Mouse (Mus musculus) kidney, adult 2 months (tissue): ENCODE data around the gene Zbtb20. TPM values are rescaled to one million over a fixed set of nuclear protein-coding genes. Genes with fewer than 3 reads are reported as not detected.

Experiments used
- DNase-seq: peaks from one replicate; pipeline ENCODE4 v3.0.0; 2021
- H3K27ac ChIP-seq: fragments of 200-500 bp; 2 replicates; pipeline ENCODE4 v1.5.1; 2012; ENCODE audit warnings: low read depth, low read length, control low read depth, inconsistent platforms; ENCODE audit not compliant: insufficient read depth
- H3K27me3 ChIP-seq: fragments of 200-500 bp; replicated peaks from 2 replicates; pipeline ENCODE4 v1.6.1; 2012; ENCODE audit warnings: mild to moderate bottlenecking, moderate library complexity, low read length, inconsistent platforms; ENCODE audit not compliant: control insufficient read depth, insufficient read depth
- H3K36me3 ChIP-seq: fragments of 200-500 bp; 2 replicates; pipeline ENCODE4 v1.6.1; 2012; ENCODE audit warnings: mild to moderate bottlenecking, moderate library complexity, low read length, inconsistent platforms; ENCODE audit not compliant: control insufficient read depth, insufficient read depth
- H3K4me1 ChIP-seq: fragments of 200-500 bp; 2 replicates; pipeline ENCODE4 v1.6.1; 2011; ENCODE audit warnings: low read length; ENCODE audit not compliant: control insufficient read depth, insufficient read depth
- H3K4me3 ChIP-seq: fragments of 200-500 bp; 2 replicates; pipeline ENCODE4 v1.5.1; 2011; ENCODE audit warnings: mild to moderate bottlenecking, low read depth, low read length, control low read depth; ENCODE audit not compliant: insufficient read depth
- CTCF ChIP-seq: fragments of 200-500 bp; conservative IDR thresholded peaks from 2 replicates; pipeline ENCODE4 v1.5.1; 2011; ENCODE audit warnings: low read depth, mild to moderate bottlenecking, control low read depth, low read length, moderate library complexity, mixed read lengths; ENCODE audit not compliant: insufficient read depth, insufficient read length
- POLR2A ChIP-seq: fragments of 200-500 bp; IDR thresholded peaks from one replicate; pipeline ENCODE4 v1.6.1; 2011; ENCODE audit warnings: low read depth, low read length, control low read depth
- WGBS: fragments of 180-500 bp; shearing (Covaris S2); methylation state at CpG from one replicate; pipeline ENCODE4 v1.1.7; 2018; 5-methylcytosine and 5-hydroxymethylcytosine counted together
- polyA plus RNA-seq: library from polyadenylated mRNA; depleted of rRNA; stranded (reverse); fragments of >200 nt; gene quantifications from 2 replicates; pipeline ENCODE4 v1.2.3, GENCODE M21; 2012

Gene Zbtb20
- polyA plus RNA-seq, 1 experiment = 25.1 TPM

DNA sequence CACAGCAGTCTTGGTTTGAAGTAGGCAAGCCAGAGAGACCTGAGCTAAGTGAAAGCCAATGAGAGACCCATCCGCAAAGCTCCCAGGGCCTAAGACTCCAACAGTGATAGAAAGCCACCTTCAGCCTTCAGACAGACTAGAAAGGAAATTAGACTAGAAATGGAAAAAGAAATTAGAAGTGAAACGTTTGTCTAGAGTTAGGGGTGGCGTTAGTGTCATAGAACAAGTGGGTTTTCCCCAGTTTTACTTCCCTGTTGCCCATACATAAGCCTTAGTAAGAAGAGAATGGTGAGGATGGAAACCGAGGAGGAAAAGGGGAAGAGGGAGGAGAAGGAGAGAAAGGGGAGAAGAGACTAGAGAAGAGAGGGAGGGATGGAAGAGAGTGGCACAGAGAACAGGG, 726.9 kb downstream of the Zbtb20 start:
- no peak overlapping the region for H3K27ac ChIP-seq
- no peak for DNase-seq
- H3K27me3 ChIP-seq = no peaks in the 10 kb centered on the region
- peaks cover 6% of the 10 kb centered on the region for H3K36me3 ChIP-seq
- no peaks in the 10 kb centered on the region for H3K4me1 ChIP-seq
- H3K4me3 ChIP-seq = no peak overlapping the region
- 77% methylated on average over 4 of the region's 4 CpGs for whole genome bisulfite sequencing
- TF ChIP-seq POLR2A (no peak), CTCF (no peak)

DNA sequence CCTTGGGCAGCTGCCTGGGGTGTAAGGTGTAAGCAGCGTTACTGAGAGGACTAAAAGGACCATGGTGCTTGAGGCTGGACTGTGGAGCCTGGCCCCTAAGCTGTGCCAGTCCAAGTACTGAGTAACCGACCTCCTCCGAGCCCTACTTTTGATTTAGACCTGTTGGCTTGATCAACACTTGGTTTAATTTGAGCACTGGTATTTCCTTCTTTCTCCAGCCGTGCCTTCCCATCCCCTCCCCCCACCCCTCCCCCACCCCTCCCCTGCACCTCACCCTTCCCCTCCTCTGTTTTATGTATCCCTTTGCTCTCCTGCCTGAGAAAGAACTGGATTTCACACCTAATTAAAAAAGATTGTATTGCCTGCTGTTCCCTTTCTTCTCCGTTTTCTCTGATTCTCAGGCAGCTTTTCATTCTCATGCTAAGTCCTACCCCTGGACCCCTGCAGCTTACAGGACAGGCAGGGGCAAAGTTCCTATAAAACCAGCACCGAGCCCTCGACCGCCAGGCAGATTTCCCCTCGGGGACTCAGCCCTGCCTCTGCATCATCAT, 728.0 kb downstream of the Zbtb20 start:
- TF ChIP-seq POLR2A (no peak), CTCF (no peak)
- 44% methylated on average over 9 of the region's 9 CpGs for WGBS
- H3K36me3 ChIP-seq = peaks cover 5% of the 10 kb centered on the region
- no peaks in the 10 kb centered on the region for H3K27me3 ChIP-seq
- H3K4me3 ChIP-seq = no peak overlapping the region
- H3K27ac ChIP-seq = no peak overlapping the region
- H3K4me1 ChIP-seq = no peaks in the 10 kb centered on the region
- no peak for DNase-seq

DNA sequence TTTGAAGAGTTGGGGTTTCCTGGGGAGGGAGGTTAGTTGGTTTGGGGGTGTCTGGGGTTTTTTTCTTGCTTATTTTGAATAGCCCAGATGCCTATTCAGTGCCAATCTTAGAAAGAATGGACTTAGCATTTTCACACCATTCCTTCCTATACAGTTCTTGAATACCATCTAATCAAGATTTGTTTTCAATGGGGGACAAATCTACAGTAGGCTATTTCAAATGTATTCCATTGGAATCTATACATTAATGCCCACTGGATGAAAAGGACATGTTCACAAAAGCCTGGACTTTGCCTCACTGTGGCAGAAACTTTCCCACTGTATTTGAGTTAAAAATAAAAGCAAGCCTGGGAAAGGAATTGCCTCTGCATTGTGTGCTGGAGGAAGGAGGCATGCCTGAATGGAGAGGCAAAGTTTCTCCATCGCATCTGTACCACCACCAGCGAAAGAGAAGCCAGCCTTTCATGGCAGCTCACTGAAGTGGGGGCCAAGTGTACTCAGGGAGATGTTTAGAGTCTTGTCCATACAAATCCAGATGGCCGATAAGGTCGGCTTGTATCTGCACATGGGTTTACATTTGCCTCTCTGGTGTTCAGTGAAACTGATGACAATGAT, 728.8 kb downstream of the Zbtb20 start:
- H3K27me3 ChIP-seq = no peaks in the 10 kb centered on the region
- no peak overlapping the region for H3K27ac ChIP-seq
- 83% methylated on average over 4 of the region's 4 CpGs for WGBS
- peaks cover 5% of the 10 kb centered on the region for H3K36me3 ChIP-seq
- H3K4me1 ChIP-seq = no peaks in the 10 kb centered on the region
- no peak overlapping the region for H3K4me3 ChIP-seq
- DNase-seq = no peak
- TF ChIP-seq CTCF (no peak), POLR2A (no peak)

DNA sequence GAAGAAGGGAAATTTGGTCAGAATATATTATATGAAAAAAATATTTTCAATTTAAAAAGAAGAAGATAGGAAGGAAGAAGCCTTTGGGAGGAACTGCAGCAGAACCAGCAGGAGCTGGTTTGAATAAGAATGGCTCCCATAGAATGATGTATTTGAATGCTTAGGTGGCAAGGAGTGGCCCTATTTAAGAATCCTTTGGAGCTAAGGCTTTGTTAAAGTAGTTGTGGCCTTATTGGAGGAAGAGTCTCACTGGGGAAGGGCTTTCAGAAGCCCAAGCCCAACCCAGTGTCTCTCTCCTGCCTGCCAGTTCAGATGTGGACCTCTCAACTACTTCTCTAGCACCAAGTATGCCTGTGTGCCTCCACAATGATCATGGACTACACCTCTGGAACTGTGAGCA, 731.4 kb downstream of the Zbtb20 start:
- TF ChIP-seq CTCF = no peak
- no peak for DNase-seq
- Histone ChIP-seq H3K27ac (no peak overlapping the region), H3K4me1 (no peaks in the 10 kb centered on the region), H3K4me3 (no peak overlapping the region), H3K36me3 (peaks cover 9% of the 10 kb centered on the region), H3K27me3 (no peaks in the 10 kb centered on the region)

DNA sequence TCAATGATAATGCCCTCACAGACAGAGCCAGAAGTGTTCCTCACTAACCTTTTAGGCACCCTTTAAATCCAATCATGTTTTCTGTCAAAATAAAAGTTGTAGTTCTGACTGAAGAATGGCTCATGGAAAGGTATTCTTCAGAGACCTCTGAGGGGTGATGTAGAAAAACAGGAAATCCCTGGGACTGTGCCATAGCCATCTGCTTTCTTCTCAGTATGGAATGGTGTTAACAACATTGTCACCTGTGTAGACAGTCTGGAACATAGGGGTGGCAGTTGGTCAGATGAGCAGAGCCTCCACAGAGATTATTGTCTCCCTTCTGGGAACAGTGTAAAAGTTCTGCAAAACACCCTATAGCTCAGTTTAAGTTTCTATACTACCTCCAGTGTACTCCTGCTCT, 732.4 kb downstream of the Zbtb20 start:
- H3K27ac ChIP-seq = no peak overlapping the region
- no peak for DNase-seq
- TF ChIP-seq CTCF = no peak
- no peak for TF ChIP-seq POLR2A
- H3K4me1 ChIP-seq = no peaks in the 10 kb centered on the region
- no peak overlapping the region for H3K4me3 ChIP-seq
- peaks cover 9% of the 10 kb centered on the region for H3K36me3 ChIP-seq
- no peaks in the 10 kb centered on the region for H3K27me3 ChIP-seq

DNA sequence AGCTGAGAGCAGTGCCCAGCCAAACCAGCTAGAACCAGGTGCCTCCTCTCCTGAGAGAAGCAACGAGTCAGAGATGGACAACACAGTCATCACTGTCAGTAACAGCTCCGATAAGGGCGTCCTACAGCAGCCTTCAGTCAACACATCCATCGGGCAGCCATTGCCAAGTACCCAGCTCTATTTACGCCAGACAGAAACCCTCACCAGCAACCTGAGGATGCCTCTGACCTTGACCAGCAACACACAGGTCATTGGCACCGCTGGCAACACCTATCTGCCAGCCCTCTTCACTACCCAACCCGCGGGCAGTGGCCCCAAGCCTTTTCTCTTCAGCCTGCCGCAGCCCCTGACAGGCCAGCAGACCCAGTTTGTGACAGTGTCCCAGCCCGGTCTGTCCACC, 734.7 kb downstream of the Zbtb20 start:
- TF ChIP-seq POLR2A (no peak), CTCF (no peak)
- Histone ChIP-seq H3K4me1 (peaks cover 3% of the 10 kb centered on the region; the same call in 1 of the 2 replicates), H3K27ac (no peak overlapping the region), H3K4me3 (no peak overlapping the region), H3K36me3 (peaks cover 9% of the 10 kb centered on the region), H3K27me3 (no peaks in the 10 kb centered on the region)
- 92% methylated on average over 10 of the region's 10 CpGs for WGBS
- no peak for DNase-seq

DNA sequence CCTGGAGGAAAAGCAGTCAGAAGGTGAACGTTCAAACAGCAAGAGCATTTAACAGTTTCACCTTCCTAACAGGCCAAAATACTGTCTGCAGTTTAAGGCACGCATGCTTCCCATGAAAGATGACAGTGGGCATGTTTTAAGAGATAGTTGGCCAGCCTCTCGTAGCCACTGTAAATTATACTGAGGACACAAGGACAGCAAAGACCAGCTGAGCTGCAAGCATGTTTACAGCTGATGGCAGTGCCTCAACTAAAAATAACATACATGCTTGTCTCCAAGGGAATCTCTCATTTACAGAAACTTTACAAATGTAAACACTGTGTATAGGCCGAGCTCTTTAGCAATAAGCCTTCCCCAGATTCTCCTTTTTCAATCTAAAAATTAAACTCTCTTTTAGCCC, 740.7 kb downstream of the Zbtb20 start:
- no peak for TF ChIP-seq CTCF
- TF ChIP-seq POLR2A = no peak
- no peaks in the 10 kb centered on the region for H3K27me3 ChIP-seq
- peaks cover 3% of the 10 kb centered on the region; the same call in 1 of the 2 replicates for H3K4me1 ChIP-seq
- H3K36me3 ChIP-seq = peaks cover 4% of the 10 kb centered on the region
- no peak overlapping the region for H3K27ac ChIP-seq
- DNase-seq = no peak
- H3K4me3 ChIP-seq = no peak overlapping the region
- WGBS = 67% methylated on average over 4 of the region's 4 CpGs

DNA sequence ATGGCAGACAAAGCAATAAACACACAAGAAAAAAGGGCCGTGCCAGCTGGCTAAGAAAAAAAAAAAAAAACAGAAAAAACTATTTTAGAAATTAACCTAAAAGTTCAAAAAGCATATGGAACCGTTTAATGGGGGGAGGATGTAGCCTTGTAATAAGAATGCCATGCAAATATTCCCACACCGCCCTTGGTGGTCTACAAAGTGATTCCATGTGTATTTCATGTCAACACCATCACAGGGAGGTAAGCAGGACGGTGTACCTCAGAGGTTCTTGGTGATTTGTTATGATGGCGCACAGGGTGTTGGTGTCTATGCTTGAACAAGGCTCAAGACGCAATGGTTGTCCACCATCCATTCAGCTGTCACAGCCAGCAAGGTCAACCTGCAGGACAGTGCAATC, 741.7 kb downstream of the Zbtb20 start:
- peaks cover 3% of the 10 kb centered on the region; the same call in 1 of the 2 replicates for H3K4me1 ChIP-seq
- H3K36me3 ChIP-seq = peaks cover 4% of the 10 kb centered on the region
- H3K27ac ChIP-seq = no peak overlapping the region
- H3K4me3 ChIP-seq = no peak overlapping the region
- WGBS = 94% methylated on average over 6 of the region's 6 CpGs
- no peaks in the 10 kb centered on the region for H3K27me3 ChIP-seq
- no peak for DNase-seq
- TF ChIP-seq CTCF (no peak), POLR2A (no peak)
